Mouse (Mus musculus): ENCODE data around the gene Gprasp1.
A peak's percentile ranks its signal among the peaks of the same experiment; 100 is the strongest.

Gprasp1 gene

DNA sequence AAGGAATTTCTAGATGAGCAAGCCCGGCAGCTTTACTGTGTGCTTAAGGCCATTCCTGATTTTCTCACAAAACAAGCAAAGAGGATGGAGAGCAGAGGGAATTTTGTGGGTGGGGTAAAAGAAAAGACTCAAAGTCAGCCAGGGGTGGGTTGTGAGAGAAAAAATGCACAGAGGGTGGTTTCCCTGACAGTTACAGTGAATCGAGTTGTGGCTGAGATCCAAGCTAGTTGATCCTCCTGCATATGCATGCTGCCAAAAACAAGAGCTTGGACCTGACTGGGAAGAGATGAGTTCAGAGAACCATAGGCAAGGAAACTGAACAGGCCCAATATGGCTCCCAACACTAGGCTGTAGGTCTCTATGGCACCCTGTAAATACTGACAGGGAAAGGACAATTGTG, 95.4 kb downstream of the Gprasp1 start:
- no peak for DNase-seq (ENCODE audit: low spot score)

- peak; percentile 28 for DNase-seq (ENCODE audit: low spot score)
Observed at GRCm38 (mm10) chrX:135838521-135839360, 96.2 kb downstream of the Gprasp1 start, which contains the start of gene Gprasp2. Gene Gprasp2 (plus strand): TSS chrX:135839034.

DNA sequence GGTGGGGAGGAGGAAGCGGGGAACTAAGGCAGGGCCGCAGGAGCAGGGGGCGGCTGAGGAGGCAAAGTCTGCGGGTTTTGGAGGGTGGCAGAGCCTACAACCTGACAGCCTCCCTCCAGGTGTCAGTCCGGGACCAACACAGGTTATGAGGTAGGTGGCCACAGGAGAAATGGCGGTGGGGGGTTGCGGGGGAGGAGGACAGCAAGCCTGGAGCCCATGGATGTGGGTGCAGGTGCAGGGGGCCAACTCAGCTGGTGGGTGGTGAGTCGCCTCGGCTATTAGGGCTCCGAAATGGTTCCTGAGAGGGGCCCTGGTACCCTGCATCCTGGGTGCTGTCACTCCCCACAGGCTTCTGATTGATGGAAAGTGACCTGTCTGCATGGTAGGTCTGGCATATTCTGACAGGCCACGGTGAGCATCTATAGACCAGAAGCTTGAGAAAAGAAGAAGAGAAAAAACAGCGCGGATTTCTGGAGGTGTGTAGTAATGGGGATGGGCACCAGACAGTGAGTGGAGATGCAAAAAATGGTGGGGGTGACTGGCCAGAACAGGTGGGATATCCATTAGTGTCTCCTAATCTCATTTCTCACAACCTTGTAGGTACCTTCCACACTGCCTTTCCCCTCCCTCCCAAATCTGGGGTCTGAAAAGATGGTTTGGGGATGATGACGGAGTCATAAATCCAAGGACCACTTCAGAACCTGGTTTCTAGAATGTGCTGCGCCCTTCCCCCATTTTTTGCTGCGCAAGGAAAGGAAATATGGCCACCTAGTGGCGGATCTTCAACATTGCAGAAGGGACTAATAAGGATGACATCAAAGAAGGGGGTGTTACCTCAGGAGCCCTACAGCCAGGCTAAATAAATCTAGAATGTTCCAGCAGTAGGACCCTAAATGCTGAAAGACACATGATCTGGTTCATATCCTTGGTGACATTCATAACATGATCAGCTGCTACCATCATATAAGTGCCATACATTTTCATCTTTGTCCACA, 97.2 kb downstream of the Gprasp1 start:
- peak; percentile 22 for DNase-seq (ENCODE audit: low spot score)
